Mouse (Mus musculus) ES-E14 (cell line): ENCODE results near the gene Vash1.

Experiments
- HCFC1 ChIP-seq: IDR thresholded peaks from 2 replicates; pipeline ENCODE4 v1.6.1; 2012; ENCODE audit warnings: low read length, inconsistent platforms, borderline replicate concordance; ENCODE audit not compliant: insufficient read depth
- ZNF384 ChIP-seq: IDR thresholded peaks from 2 replicates; pipeline ENCODE4 v1.6.1; 2012; ENCODE audit warnings: low read depth, low read length, inconsistent platforms

GRCm38 (mm10) chr12:86719961-86720639 lies 41.6 kb downstream of the Vash1 start:
- no peak for TF ChIP-seq ZNF384
- TF ChIP-seq HCFC1: no peak
